Mouse (Mus musculus): ENCODE measurements around the gene Crkl.

Gene Crkl

DNA sequence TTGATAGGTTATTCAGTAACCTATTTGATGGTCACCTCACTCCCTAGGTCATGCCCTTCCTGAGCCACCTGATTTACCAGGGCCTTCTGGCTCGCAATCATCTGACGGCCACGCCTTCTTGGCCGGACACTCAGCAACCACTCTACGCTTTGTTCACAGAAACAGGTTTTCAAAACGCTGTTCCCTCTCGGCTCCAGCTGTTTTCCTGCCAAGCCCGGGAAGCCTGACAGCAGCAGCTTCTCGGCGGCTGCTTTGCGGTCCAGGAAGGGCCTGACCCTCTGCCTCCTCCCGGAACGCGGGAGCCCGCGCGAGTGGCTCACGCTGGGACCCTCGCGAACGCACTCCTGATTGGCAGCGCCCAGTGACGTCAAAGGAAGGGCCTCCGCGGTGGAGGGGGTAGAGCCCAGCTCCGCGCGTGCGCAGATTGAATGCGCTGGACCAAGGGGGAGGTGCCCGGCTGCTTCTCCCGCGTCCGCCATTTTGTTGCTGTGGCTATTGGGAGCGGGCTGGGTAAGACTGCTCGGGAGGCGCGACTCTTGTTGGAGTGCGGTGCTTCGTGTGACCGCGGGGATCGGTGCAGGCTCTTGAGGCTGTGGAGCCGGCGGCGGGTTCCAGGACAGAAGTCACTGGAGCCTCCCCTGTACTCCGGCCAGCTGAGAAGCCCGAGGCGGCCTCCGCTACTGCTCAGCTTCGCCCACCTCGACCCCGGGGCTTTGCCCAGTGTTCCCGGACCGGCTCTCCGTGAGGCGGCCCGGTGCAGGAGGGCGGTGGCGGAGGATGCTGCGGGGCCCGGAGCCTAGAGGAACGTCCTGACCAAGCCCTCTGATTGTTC lies at the start of gene Crkl:
Crkl (plus strand) TSS at position 447 of the 832 bp plus-strand sequence.
- in situ Hi-C loops (cut with MboI; ENCODE audit: low pct_unique_long_range_greater_than_20kb in 1 of 2, low sequenced_read_pairs in 2 of 2, unreplicated experiment in 1 of 2), result no loop called here

DNA sequence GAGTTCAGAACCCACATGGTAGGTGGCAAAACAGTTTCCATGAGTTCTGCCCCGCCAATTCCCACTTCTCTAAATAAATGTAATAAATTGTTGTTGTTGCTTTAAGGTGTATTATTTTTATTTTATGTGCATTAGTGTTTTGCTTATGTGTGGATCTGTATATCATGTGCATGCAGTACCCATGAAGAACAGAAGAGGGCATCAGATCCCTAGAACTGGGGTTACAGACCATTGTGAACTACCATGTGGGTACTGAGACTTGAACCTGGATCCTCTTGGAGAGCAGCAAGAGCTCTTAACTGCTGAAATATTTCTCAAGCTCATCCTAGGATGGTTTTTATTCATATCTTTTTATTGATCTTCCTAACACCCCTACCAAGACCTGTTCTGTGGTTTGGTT lies 48.9 kb upstream of the Crkl start:
- in situ Hi-C loops (cut with MboI; ENCODE audit: low pct_unique_long_range_greater_than_20kb in 1 of 2, low sequenced_read_pairs in 2 of 2, unreplicated experiment in 1 of 2), result no loop called here

DNA sequence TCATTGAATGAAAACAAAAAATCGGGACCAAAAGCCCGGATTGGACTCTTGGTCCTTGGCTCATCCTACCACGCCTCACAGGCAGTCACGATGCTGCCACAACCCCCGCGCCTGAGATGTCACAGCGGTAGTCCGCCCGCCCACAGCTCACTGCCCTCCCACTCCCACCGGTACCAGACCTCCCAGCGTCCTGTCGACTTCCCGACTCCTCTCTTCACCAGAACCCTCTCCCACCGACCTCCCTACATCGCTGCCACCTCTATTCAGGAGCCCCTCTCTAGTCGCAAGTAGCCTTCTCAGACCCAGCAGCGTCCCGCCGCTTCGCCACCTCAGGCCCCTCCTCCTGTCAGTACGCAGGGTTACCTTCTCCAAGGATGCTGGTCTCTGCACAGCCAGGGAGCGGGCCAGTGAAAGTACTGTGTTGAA lies 46.5 kb upstream of the Crkl start:
- in situ Hi-C loops (cut with MboI; ENCODE audit: low pct_unique_long_range_greater_than_20kb in 1 of 2, low sequenced_read_pairs in 2 of 2, unreplicated experiment in 1 of 2), result no loop called here

DNA sequence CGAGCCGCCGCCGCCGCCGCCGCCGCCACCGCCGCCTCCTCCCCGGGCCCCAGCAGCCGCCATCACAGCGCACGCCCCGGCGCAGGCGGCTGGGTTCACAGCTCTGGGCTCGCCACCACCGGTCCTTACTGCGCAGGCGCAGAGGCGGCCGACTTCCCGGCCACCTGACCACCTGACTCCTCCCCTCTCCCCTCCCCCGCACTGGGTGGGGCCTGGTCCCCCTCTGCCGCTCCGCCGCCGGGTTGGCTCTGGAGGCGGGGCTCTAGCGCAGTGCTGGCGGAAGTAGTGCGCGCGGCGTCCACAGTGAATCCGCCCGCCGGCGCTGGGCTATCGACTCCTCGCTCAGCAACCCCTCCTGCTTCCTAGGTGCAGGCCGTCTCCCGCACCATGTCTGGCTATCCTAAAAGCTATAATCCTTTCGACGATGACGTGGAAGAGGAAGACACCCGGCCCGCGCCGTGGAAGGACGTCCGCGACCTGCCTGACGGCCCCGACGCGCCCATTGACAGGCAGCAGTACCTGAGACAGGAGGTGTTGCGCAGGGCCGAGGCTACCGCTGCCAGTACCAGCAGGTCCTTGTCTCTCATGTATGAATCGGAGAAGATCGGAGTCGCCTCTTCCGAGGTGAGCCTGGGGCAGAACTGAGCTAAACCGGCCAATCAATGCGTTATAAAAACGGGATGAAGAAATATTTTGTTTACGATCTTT lies 45.9 kb upstream of the Crkl start, which contains the start of the genes Snap29 and Pi4ka:
Snap29 (plus strand) TSS at position 251 of the 708 bp plus-strand sequence.
Pi4ka (minus strand) TSS at position 579 of the 708 bp plus-strand sequence.
- in situ Hi-C loops (cut with MboI; ENCODE audit: low pct_unique_long_range_greater_than_20kb in 1 of 2, low sequenced_read_pairs in 2 of 2, unreplicated experiment in 1 of 2), result no loop called here

DNA sequence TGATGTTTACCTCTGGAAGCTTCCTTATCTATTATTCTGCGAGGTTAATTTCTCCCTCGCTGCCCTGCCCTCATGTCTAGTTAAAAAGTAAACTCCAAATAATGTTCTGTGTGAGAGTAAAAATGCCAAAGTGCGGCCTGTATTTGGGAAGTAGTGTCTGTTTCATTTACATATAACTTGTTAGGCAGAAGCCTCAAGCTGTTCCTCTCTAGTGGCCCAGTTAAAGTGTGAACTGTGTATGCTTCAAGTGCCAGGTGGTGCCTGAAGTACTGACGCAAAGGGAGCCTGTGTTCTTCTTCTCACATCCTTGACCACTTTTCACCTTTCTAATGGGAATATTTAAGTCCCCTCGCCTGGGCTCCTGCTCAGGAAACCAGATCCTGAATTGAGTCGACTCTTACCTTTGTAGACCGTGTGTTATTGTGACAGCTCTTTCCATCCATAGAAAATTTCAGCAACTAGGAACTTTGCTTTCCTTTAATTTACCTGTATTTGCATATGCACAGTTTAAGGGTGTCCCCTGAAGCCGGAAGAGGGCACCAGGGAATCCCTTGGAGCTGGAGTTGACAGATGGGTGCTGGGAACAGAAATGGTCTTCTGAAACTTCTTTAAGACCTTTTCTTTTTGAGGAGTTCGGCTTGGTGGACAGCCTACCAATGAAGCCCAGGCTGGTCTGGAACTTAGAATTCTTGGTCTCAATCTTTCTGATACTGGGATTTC lies 45.1 kb upstream of the Crkl start:
- in situ Hi-C loops (cut with MboI; ENCODE audit: low pct_unique_long_range_greater_than_20kb in 1 of 2, low sequenced_read_pairs in 2 of 2, unreplicated experiment in 1 of 2), result no loop called here

DNA sequence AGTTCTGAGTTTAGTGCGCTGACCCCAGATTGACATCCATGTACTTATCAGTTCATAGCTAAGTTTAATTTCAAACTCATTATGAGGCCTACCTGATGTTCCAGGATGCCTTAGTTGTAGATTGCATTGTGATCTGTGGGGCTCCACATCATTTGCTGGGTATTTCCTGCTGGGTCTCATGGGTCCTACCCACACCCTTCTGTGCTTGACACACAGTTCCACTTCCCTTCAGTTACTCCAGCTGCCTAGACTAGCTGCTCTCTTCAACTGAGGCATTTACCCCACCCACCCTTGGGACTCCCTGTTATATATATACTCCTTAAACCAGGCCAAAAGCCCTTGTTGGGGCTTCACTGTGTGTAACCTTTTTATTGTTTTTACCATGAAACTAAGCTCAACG lies 42.7 kb upstream of the Crkl start:
- in situ Hi-C loops (cut with MboI; ENCODE audit: low pct_unique_long_range_greater_than_20kb in 1 of 2, low sequenced_read_pairs in 2 of 2, unreplicated experiment in 1 of 2), result no loop called here

DNA sequence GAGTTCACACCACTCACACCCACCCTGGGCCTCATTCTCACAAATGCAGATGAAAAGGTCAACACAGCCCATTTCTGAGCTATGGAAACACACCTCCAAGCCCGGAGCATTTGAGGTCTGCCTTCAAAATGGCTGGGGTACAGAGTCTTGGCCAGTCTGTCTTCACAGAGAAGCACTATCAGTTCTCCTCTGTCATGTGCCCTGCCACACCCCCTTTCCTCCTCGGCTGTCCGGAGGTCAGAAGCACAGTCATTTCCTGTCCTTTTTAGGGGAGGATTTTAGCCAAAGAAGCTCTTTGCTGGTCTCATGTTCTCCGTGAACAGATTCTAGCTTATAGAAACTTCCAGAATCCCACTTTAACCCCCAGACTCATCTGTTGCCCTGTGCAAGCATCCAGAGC lies 41.6 kb upstream of the Crkl start:
- in situ Hi-C loops (cut with MboI; ENCODE audit: low pct_unique_long_range_greater_than_20kb in 1 of 2, low sequenced_read_pairs in 2 of 2, unreplicated experiment in 1 of 2), result no loop called here

DNA sequence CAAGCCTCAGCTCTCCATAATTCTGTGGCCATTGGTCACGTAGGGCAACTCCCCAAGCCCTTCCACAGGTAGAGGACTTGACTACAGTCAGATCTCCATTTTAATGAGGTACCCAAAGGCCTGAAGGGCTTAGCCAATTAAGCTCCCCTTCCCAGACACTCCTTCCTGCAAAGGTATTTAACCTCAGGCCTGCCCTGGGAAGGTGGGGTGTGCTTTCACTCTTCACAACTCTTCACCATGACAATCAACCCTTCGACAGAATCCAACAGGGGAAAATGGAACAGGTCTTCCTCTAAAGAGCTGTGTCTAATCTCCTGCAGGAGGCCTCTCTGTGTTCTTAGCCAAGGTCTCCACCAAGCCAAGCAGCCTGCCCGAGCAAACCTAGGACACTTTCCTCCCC lies 28.8 kb upstream of the Crkl start:
- in situ Hi-C loops (cut with MboI; ENCODE audit: low pct_unique_long_range_greater_than_20kb in 1 of 2, low sequenced_read_pairs in 2 of 2, unreplicated experiment in 1 of 2), result no loop called here

DNA sequence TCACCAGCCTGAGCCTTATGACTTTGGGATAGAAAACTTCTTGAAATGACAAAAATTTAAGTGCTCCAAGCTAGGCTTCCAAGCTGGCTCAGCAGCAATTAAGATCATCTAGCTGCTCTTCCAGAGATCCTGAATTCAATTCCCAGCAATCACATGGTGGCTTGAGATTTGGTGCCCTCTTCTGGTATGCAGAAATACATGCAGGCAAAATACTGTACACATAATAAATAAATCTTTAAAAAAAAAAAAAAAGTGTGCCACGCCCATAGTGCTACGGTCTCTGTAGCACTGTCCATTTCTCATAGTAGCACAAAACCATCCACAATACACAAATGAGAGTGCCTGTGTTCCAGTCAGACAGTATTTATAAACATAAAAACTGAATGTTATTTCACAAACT lies 19.2 kb upstream of the Crkl start:
- in situ Hi-C loops (cut with MboI; ENCODE audit: low pct_unique_long_range_greater_than_20kb in 1 of 2, low sequenced_read_pairs in 2 of 2, unreplicated experiment in 1 of 2), result no loop called here

DNA sequence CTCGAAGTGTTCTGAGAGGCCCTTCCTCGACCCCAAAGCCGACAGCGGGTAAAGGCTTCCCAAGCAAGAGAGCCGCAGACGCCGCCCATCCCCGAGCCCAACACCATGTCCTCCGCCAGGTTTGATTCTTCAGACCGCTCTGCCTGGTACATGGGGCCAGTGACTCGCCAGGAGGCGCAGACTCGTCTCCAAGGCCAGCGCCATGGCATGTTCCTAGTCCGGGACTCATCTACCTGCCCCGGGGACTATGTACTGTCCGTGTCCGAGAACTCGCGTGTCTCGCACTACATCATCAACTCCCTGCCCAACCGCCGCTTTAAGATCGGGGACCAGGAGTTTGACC lies 557 bp downstream of the Crkl start:
- in situ Hi-C loops (cut with MboI; ENCODE audit: low pct_unique_long_range_greater_than_20kb in 1 of 2, low sequenced_read_pairs in 2 of 2, unreplicated experiment in 1 of 2), result no loop called here

DNA sequence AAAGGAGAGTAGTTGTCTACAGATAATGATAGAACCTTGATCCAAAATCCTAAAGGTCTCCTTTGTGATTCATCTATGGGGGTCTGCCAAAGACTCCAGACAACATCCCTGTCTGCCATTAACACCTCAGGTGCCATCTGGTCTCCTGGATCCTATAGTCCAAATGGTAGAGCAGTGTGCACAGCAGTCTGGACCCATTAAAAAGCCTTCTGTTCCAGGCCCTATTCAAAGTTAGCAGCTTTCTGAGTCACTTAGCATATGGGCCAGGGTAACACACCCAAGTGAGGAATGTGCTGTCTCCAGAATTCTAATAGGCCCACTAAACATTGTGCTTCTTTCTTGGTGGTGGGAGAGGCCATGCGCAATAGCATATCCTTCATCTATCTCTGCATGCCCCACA lies 5.1 kb downstream of the Crkl start:
- in situ Hi-C loops (cut with MboI; ENCODE audit: low pct_unique_long_range_greater_than_20kb in 1 of 2, low sequenced_read_pairs in 2 of 2, unreplicated experiment in 1 of 2), result no loop called here

DNA sequence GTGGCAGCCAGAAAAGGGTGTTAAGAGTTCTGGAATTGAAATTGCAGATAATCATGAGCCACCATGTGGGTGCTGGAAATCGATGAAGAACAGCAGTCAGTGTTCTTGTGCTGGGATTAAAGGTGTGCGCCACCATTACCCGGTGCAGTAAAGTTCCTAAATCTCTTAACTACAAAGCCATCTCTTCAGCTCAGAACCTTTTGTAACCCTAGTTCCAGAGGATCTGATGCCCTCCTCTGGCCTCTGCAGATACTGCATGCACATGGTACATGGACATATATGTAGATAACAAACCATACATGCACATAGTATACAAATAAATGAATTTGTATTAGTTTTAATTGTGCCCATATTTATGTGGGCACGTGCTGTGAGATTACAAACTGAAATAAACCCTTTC lies 8.5 kb downstream of the Crkl start:
- in situ Hi-C loops (cut with MboI; ENCODE audit: low pct_unique_long_range_greater_than_20kb in 1 of 2, low sequenced_read_pairs in 2 of 2, unreplicated experiment in 1 of 2), result no loop called here

DNA sequence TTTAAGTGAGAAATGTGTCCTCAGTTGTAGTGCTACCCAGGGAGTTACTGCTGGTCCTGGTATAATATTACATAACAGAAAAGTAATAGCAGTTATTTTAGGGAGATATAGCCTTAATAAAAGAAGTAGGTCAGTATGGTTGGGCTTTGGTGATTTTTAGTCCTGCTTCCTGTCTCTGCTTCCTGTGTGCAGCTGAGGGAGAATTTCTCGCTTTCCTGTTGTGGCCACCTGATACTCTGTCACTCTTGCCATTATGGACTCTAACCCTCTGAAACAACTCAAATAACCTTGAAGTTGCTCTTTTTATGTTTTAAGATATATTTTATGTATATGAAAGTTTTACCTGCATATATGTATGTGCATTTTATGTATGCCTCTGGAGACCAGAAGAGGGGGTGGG lies 9.8 kb downstream of the Crkl start:
- in situ Hi-C loops (cut with MboI; ENCODE audit: low pct_unique_long_range_greater_than_20kb in 1 of 2, low sequenced_read_pairs in 2 of 2, unreplicated experiment in 1 of 2), result no loop called here

DNA sequence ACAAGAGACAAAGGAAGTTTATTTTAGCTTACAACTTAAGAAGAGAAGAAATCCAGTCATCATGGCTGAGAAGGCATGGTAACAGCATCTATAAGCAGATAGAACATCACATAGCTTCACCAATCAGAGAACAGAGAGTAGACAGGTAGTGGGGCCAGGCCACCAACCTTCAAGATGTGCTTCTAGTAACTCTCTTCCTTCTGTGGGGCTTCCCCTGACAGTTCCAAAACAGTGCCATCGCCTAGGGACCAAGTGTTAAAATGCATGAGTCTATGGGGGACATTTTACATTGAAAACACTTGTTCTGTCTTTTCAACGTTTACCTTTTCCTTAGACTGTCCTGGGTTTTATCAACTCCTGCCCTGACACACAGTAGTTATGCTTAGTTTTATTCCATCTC lies 11.4 kb downstream of the Crkl start:
- in situ Hi-C loops (cut with MboI; ENCODE audit: low pct_unique_long_range_greater_than_20kb in 1 of 2, low sequenced_read_pairs in 2 of 2, unreplicated experiment in 1 of 2), result no loop called here

DNA sequence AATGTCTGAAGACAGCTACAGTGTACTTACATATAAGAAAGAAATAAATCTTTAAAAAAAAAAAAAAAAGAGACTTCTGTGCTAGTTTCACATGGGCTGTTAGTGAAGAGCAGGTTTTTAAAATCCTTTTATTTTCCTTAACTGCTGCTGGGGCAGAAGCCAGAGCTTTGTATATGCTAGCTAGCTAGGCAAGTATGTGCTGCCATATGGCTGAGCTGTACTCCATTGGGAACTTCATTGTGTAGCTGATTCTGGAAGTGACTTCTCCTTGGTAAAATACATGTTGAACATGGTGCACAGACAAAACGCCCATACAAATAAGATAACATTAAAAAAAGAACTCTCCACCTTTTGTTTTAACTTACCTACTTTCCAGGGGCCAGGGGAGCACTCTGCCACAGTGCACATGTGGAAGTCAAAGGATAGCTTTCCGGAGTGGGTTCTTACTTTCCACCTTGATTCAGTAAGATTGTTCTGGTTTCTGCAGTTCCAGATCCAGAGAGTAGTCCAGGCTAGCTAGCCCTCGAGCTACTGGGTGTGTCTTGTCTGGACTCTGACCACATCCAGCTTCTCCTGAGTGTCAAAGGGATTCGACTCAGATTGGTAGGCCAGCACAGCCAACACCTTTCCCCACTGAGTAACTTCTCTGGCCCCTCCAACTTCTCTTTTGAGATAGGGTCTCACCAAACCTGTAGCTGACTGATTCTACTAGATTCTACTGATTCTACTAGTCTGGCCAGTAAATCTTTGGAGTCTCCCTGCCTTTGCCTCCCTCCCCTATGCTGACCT lies 15.3 kb downstream of the Crkl start:
- in situ Hi-C loops (cut with MboI; ENCODE audit: low pct_unique_long_range_greater_than_20kb in 1 of 2, low sequenced_read_pairs in 2 of 2, unreplicated experiment in 1 of 2), result no loop called here

DNA sequence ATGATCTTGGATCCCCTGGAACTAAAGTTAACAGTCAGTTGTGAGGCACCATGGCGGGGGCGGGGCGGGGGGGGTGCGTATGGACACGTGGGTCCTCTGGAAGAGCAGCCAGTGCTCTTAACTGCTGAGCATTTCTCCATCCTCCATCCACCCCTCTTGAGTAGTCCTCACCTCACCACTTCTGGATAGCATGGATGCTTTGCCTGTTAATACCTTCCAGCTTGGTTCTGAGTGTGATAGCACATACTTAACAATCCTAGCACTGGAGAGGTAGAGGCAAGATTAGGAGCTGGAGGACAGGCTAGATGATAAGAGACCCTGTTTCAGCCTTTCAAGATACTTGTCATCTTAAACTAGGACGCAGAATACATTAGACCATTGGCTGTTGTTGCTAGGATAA lies 20.7 kb downstream of the Crkl start:
- in situ Hi-C loops (cut with MboI; ENCODE audit: low pct_unique_long_range_greater_than_20kb in 1 of 2, low sequenced_read_pairs in 2 of 2, unreplicated experiment in 1 of 2), result no loop called here

DNA sequence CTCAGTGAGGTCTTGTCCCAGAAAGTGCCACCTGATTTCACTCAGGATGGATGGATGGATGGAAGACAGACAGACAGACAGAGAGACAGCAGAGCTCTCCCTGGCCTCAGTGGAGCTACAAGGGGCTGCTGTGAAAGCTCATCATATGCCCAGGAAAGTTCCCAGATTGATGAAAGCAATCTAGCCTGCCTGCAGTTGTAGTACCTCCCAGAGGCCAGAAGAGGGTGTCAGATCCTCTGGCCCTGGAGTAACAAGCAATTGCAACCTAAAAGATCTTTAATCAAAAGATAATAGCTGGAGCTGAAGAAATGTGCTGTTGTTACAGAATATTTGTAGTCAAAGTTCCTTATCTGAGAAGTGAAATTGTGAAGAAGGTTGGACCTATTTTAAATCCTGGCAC lies 22.3 kb downstream of the Crkl start:
- in situ Hi-C loops (cut with MboI; ENCODE audit: low pct_unique_long_range_greater_than_20kb in 1 of 2, low sequenced_read_pairs in 2 of 2, unreplicated experiment in 1 of 2), result no loop called here

DNA sequence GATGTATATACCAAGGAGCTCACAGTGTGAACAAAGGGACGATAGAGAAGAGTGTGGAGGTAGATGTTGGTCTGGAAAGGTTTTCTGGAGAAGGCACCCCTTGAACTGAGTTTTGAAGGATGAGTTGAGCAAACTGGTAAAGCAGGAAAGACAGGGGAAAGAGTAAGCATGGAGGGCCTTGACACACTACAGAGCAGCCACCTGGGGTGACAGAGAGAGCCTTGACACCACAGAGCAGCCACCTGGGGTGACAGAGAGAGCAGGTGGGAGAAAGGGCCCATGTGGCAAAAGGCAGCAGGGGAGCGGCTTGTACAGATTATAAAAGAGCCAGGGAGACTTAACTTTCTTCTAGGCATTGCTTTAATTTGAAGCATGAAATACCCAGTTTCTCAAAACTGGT lies 23.0 kb downstream of the Crkl start:
- in situ Hi-C loops (cut with MboI; ENCODE audit: low pct_unique_long_range_greater_than_20kb in 1 of 2, low sequenced_read_pairs in 2 of 2, unreplicated experiment in 1 of 2), result no loop called here

DNA sequence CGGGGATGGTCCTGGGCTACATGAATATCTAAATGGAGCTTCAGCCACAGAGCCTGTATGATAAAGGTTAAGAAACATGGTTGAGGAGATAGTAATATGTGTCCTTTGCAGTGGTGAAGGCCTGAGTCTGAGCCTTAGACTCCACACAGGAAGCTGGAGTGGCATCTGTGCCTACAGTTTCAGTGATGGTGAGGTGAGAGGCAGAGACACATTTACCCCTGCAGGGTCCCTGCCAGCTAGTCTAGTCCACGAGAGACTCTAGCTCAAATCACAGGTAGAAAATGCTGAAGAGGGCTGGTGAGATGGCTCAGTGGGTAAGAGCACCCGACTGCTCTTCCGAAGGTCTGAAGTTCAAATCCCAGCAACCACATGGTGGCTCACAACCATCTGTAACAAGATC lies 23.5 kb downstream of the Crkl start:
- in situ Hi-C loops (cut with MboI; ENCODE audit: low pct_unique_long_range_greater_than_20kb in 1 of 2, low sequenced_read_pairs in 2 of 2, unreplicated experiment in 1 of 2), result no loop called here

All from mouse embryonic stem cell (cell line).